Mouse (Mus musculus): ENCODE results near the gene Dph1.
A peak's percentile ranks its signal among the peaks of the same experiment; 100 is the strongest.

The Dph1 gene

DNA sequence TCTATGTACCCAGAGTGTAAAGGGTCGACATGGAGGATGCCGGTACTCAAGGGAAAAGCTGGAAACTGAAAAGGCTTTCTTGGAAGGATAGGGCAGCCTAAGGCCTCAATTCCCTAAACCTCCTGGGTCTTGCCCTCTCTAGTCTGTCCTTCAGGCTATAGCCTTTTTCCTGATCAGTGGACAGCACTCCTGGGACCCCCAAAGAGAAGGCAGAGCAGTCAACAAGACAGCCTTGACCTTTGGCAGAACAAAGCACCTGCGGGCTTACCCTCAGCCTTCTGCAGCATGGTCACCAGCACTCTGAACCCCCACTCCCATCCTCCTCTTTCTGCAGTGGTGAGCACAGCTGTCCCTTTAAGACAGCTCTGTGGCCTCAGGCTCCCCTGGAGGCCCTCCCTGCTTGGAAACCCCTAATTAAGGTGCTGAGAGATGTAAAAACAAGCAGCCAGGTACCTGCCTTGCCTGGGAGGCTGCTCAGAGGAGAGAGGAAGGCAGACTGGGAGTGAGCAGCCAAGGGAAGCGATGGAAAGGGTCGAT lies at the start of gene Dph1:
Dph1 (minus strand) TSS at position 337 of the 537 bp plus-strand sequence.
- no peak for DNase-seq

GRCm38 (mm10) chr11:75240158-75240934 lies 49.3 kb upstream of the Dph1 start:
- no peak for DNase-seq

DNA sequence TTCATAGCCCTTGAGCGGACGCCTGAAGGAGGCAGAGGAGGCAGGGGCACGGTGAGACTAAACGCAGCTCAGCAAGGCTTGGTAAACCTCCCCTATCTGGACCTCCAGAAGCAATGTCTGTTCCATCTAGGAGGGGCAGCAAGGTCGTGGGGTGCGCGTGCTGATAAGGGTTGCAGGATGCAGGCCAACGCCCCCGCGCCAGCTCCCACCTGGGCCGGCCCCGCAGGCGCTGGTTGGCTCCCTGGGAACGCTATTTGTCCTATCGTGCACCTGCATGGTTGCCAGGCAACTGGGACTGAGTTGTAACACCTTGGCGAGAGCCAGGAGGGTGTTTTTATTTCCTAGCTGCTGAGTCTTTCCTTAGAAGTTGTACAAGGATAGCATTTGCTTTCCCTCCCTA lies 43.7 kb upstream of the Dph1 start:
- DNase-seq, result no peak

DNA sequence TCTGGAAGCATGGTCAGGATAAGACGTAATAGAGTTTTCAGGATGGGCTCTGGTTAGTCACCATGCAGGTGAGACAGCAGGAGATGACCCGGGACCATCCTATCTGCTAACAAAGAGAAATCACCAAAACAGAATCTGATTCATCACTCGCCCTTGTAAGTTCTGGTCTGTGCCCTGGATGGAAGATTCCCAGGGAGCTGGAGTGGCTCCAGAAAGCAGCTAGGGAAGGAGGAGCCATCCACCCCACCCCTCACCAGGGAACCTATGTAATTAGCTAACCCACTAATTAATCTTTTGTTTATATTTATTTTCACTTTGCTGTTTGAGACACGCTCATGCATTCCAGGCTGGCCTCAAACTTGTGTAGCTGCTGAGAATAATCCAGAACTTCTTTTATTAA lies 41.4 kb upstream of the Dph1 start:
- DNase-seq, result no peak

DNA sequence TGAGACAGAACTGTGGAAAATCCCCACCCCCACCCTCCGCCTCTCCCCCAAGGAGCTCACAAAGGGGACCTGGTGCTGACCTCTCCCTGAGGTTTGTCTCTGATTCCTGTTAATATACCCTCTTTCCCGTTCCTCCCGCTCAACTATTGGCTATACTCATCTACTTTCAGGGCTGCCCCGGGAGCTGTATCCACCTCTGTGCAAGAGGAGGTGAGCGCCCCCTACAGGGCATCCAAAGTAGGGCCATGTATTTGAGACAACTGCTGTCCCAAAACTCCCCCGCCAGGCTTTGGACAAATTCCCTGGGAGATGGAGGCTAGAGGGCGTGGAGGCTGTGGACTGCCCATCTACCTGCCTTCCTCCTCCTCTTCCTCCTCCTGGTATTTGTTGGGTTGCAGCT lies 40.7 kb upstream of the Dph1 start:
- DNase-seq, result peak; percentile 62

DNA sequence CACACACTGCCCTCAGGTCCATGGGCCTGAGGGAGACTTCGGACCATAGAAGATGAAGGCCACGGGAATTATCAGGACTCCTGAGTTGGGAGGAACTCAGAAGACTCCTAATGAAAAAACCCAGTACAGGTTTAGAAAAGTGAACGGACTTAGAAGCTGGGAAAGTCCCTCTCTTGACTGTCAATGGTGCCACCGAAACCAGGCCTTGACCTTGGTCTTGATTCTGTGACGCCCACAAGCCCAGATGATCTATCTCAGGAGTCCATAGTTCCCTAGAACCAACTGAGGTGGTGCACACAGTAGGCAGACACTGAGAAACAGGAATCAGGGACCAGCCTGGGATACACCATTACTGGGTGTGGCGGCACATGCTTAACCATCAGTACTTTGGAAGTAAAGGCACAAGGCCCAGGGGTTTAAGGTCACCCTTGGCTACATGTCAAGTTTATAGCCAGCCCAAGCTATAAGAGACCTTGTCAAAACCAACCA lies 39.3 kb upstream of the Dph1 start:
- DNase-seq, result no peak

- no peak for DNase-seq
Observed at GRCm38 (mm10) chr11:75229289-75229688, 38.2 kb upstream of the Dph1 start.

GRCm38 (mm10) chr11:75227632-75228031 lies 36.6 kb upstream of the Dph1 start:
- DNase-seq, result peak; percentile 25

GRCm38 (mm10) chr11:75224835-75225234 lies 33.8 kb upstream of the Dph1 start:
- no peak for DNase-seq

DNA sequence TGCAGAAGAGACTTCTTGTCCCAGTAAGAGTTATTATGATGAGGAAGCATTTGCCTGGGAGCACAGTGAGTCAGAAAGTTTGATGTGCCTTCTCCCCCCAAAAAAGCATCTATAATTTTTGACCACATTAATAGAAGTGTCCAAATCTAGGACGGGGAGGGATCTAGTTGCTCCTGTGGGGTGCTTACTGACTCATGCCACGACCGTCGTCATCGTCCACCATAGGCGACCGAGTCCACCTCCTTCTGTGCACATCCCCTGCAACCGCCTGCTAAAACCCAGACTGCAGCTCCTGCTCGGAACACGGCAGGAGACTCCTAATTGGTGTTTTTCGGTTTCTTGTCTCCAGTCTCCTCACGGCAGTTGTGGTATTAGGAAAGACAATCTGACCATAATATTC lies 33.0 kb upstream of the Dph1 start:
- DNase-seq, result no peak

DNA sequence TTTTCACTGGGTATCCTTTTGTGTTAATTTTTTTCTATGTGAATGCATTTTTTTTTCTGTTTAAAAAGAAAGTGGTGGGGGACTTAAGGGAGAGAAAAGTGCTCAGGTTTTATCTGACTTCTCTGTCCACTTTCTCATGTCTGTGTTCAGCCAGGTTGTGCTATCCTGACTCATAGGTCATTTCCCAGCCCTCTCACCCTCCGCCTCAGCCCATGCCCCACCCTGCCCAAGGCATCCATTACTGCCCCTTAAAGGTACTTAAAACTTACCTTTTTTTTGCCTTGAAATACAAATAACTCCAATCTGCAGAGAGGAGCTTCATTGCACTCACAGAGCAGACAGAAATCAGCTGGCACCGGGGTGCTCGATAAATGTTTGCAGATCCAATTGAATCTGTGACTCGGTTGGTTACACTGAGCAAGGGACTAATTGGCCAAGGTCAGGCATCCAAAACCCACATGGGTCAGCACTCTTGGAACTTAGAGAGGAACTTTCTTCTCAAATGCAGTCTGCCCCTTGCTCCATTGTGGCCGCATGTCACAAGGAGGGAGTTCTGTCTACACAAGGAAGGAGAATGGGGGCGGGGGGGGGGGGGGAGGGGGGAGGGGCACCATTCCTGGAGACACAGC lies 29.6 kb upstream of the Dph1 start:
- DNase-seq, result no peak

GRCm38 (mm10) chr11:75220115-75220514 lies 29.1 kb upstream of the Dph1 start:
- no peak for DNase-seq

- DNase-seq, result no peak
Observed at GRCm38 (mm10) chr11:75214081-75214950, 23.3 kb upstream of the Dph1 start.

- peak; percentile 29 for DNase-seq
Observed at GRCm38 (mm10) chr11:75213372-75214080, 22.5 kb upstream of the Dph1 start.

- DNase-seq, result no peak
Observed at GRCm38 (mm10) chr11:75212876-75213275, 21.8 kb upstream of the Dph1 start.

DNA sequence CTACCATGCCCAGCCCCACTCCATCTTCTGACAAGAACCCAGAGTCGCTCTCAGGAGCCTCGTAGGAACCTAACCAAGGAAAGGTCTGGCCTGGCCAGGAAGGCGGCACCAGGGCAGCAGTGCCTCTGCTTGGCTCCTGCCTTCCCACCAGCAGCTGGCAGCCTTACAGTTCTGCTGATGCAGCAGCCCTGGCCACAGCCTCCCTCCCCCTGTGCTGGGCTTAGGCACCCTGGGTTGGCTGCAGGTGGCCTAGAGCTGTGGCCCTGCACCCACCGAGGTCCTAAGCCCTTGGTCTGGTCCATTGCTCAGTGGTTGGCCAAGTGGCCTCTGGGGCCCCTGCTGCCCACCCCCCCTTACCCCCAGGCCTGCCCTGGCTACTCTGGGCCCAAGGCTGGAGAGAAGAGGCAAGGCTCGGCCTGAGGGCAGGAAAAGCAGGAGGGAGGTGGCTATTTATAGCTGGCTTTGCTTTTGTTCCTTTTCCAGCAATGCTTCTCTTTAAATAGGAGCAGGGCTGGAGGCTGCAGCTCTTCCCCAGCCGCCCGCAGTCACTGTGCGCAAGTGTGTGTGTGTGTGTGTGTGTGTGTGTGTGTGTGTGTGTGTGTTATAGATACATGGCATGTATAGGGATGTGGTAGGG lies 21.1 kb upstream of the Dph1 start:
- no peak for DNase-seq

DNA sequence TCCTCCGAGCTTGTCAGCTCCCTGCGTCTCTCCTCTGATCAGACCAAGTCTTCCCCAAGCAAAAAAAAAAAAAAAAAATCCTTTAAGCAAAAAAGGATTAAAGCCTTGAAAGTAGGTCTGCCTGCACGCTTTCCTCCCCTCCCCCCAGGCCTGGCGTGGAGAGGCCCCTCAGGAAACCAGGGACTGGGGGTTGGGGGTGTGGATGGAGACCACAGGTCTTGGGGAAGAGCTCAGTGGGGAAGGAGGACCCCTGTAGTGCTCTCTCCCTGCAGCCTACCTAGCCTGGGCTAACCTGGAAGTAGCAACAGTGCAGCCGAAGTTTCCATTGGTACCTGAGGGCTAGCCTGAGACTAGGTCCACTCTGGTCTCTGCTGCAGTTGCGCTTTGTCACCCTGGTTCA lies 19.7 kb upstream of the Dph1 start:
- DNase-seq, result no peak

DNA sequence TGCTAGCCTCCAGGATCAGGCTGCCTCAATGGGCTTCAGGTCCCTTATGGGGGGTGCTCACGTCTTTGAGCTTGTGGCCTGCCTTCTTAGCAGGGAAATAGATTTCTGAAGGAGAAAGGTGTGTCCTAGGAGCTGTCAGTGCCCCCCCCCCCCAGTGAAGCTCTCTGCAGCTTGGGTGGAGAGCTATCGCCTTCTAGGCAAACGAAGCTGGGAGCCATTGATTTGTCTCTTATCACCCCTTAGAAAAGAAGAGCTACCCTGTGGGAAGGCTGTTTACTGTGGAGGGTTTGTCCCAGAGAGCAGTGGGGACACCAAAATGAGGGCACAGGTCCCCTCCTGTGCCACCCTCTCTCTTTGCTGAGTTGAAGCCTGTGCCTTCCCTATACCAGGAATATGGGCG lies 19.1 kb upstream of the Dph1 start:
- no peak for DNase-seq

DNA sequence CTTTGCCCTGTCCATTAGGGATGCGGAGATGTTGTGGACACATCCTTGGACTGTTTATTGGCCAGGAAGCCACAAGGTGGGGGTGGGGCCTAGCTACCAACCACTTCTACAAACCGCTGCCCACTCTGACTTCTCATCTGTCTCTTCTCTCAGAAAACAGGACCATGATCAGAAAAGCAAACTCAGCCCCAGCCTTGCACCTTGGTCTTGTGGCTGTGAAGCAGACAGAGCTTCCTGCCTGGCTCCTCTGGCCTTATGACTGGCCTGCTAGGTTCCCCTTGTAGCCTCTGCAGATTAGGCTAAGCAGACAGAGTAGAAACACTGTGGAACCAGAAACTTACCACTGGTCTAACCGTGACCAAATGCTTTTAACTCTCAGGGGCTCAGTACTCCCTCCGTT lies 18.3 kb upstream of the Dph1 start:
- DNase-seq, result no peak

DNA sequence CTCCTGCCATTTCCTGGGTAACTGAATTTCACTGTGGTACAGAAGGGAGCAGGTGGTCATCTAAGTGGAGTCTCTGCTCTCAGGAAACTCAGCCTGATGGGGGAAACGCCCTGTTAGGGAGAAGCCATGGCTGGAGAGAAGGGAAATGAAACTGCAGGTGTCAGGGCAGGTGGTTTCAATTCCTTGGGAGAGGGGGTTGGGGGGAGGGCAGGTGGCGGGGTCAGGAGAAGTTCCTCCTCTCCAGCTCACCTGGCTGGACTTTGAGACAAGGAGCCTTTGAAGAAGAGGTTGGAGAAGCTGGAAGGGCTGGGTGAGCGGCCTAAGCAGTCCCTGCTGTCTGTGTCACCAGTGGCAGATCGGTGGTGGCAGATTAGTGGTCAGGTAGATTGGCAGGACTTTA lies 15.3 kb upstream of the Dph1 start:
- DNase-seq, result no peak

GRCm38 (mm10) chr11:75204472-75204871 lies 13.4 kb upstream of the Dph1 start:
- peak; percentile 22 for DNase-seq

DNA sequence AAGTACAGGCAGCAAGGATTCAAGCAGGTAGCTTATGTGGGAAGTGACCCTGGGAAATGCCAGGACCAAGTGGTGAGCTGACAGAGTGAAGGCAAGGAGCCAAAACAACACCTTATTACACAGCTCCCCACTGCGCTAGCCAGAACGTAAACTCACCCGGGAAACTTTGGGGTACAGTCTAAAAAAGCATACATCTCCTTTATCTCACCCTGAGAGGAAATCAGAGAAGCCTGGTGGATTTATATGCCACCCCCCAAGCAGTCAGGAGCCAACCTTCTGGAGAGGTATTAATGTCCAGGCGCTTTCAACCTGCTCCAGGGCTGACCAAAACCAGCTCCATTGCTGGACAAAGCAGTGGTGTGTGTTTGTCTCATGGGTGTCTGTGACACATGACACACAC lies 12.9 kb upstream of the Dph1 start:
- DNase-seq, result no peak

All from thymus, postnatal 25 days (tissue).